Comparison of ENCODE assay signal across 10 mouse cellular contexts in genomic region chr17:15895968-15896367, GRCm38 (mm10).
A peak's percentile ranks its signal among the peaks of the same experiment; 100 is the strongest.
DNase-seq lines count a peak whose midpoint lies in the region; ATAC-seq lines count a peak whose summit lies in the region.
"Had no signal": no experiment of that assay in that cellular context is flagged by ENCODE, and none has a peak within 500 bp of the region (broad histone marks: within the 10 kb centered on the region; RNA-seq: fewer than 3 reads in every experiment).

No protein-coding gene starts in this region.

- peak; percentile 61; the same call in 1 of the 2 replicates for ATAC-seq in forebrain, embryonic 15.5 days (replicated peaks)
- ATAC-seq in neural tube, embryonic 11.5 days (ENCODE audit: insufficient read depth, low FRiP score, low TSS enrichment): peak; percentile 78
- ATAC-seq: lung, postnatal 0 days had no signal

- no peaks in the 10 kb centered on the region for H3K27me3 ChIP-seq in forebrain, embryonic 15.5 days
- no peaks in the 10 kb centered on the region for H3K27me3 ChIP-seq in neural tube, embryonic 11.5 days (ENCODE audit: control insufficient read depth, insufficient read depth, low read length)

- WGBS in forebrain, embryonic 15.5 days: 3% methylated on average over 3 of the region's 3 CpGs
- WGBS in neural tube, embryonic 11.5 days: 14% methylated on average over 3 of the region's 3 CpGs

- H3K4me3 ChIP-seq in forebrain, embryonic 15.5 days: no peak overlapping the region
- H3K4me3 ChIP-seq in neural tube, embryonic 11.5 days (ENCODE audit: low read depth, low read length): no peak overlapping the region

- no peaks in the 10 kb centered on the region for H3K9me3 ChIP-seq in forebrain, embryonic 15.5 days
- H3K9me3 ChIP-seq in neural tube, embryonic 11.5 days (ENCODE audit: control insufficient read depth, low read length): no peaks in the 10 kb centered on the region

- H3K4me2 ChIP-seq in forebrain, embryonic 15.5 days (replicated peaks): no peak overlapping the region
- H3K4me2 ChIP-seq in neural tube, embryonic 11.5 days (ENCODE audit: low read depth): no peak overlapping the region

- no peaks in the 10 kb centered on the region for H3K4me1 ChIP-seq in forebrain, embryonic 15.5 days
- H3K4me1 ChIP-seq in neural tube, embryonic 11.5 days (ENCODE audit: control insufficient read depth, insufficient read depth, low read length): peaks cover 2% of the 10 kb centered on the region; the same call in 1 of the 2 replicates

- no peak overlapping the region for H3K9ac ChIP-seq in forebrain, embryonic 15.5 days (replicated peaks)
- H3K9ac ChIP-seq in neural tube, embryonic 11.5 days (ENCODE audit: low read length): no peak overlapping the region

- H3K27ac ChIP-seq in forebrain, embryonic 15.5 days (replicated peaks): no peak overlapping the region
- no peak overlapping the region for H3K27ac ChIP-seq in neural tube, embryonic 11.5 days (ENCODE audit: low read depth, low read length)

- peak; percentile 3 to 5 for DNase-seq in cerebellum, postnatal 14 days
- DNase-seq in cerebellum, adult 9-10 months: no peak
- DNase-seq in kidney, adult 8-10 months: peak; percentile 30 to 55
- DNase-seq in neural tube, embryonic 11.5 days (ENCODE audit: low spot score): peak; percentile 54
- no peak for DNase-seq in heart, adult 9 months (ENCODE audit: low spot score in 2 of 2)
- no peak for DNase-seq in adrenal gland, postnatal 25 days
- no peak for DNase-seq in Muller cell, postnatal 12 days (ENCODE audit: inconsistent ontology term)
- DNase-seq: right cerebral cortex, adult 18-20 months had no signal

- no peaks in the 10 kb centered on the region for H3K36me3 ChIP-seq in forebrain, embryonic 15.5 days
- H3K36me3 ChIP-seq in neural tube, embryonic 11.5 days (ENCODE audit: control insufficient read depth, insufficient read depth, low read length): no peaks in the 10 kb centered on the region

Comparison
In these comparisons a context has a peak if more than half of its experiments do, and no peak if none do; other contexts are left out.
1. DNase-seq: peak in cerebellum, postnatal 14 days (2 of 2), kidney, adult 8-10 months (2 of 2) and neural tube, embryonic 11.5 days (single experiment); none in cerebellum, adult 9-10 months (single experiment), heart, adult 9 months (0 of 2), adrenal gland, postnatal 25 days (single experiment) and Muller cell, postnatal 12 days (single experiment).